Mouse (Mus musculus): ENCODE data around the gene Tnfaip1. TPM values are rescaled to one million over a fixed set of nuclear protein-coding genes. Genes with fewer than 3 reads are reported as not detected.

Tnfaip1 gene
- polyA plus RNA-seq, 1 experiment, result 38.2 TPM

- TF ChIP-seq CTCF (IDR thresholded peaks at IDR 0.05; ENCODE audit: low read depth, low read length), result no peak
- no peak for TF ChIP-seq EP300 (IDR thresholded peaks at IDR 0.05; ENCODE audit: insufficient read depth, low read depth, low read length)
- TF ChIP-seq POLR2A (IDR thresholded peaks at IDR 0.05; ENCODE audit: insufficient read depth, low read length), result no peak
- H3K4me1 ChIP-seq (ENCODE audit: control insufficient read depth, insufficient read depth, low read length), result no peaks in the 10 kb centered on the region
- H3K36me3 ChIP-seq (ENCODE audit: control insufficient read depth, insufficient read depth, low read length, poor library complexity, severe bottlenecking), result no peaks in the 10 kb centered on the region
- H3K27me3 ChIP-seq (ENCODE audit: control insufficient read depth, insufficient read depth, low read length, poor library complexity, severe bottlenecking), result no peaks in the 10 kb centered on the region
- H3K27ac ChIP-seq (ENCODE audit: insufficient read depth, low read length), result no peak overlapping the region
- no peak overlapping the region for H3K9ac ChIP-seq (ENCODE audit: low read depth, poor library complexity, severe bottlenecking)
- H3K9me3 ChIP-seq (replicated peaks; ENCODE audit: control insufficient read depth, insufficient read depth, low read length, poor library complexity, severe bottlenecking), result no peaks in the 10 kb centered on the region
- H3K4me3 ChIP-seq (ENCODE audit: low read depth, low read length), result no peak overlapping the region
Measured at GRCm38 (mm10) chr11:78475289-78475688, 60.8 kb downstream of the Tnfaip1 start.

Other genes with a start within 250 kb of the Tnfaip1 start
- 0.75 and 1.1 TPM in 2 replicates for gene BC030499, start 245.5 kb downstream of the Tnfaip1 start, polyA plus RNA-seq (2011; ENCODE audit: insufficient read depth, insufficient read length, low read depth, missing spikeins)
- 66.9 and 68.8 TPM in 2 replicates for gene Spag5, start 234.8 kb downstream of the Tnfaip1 start, polyA plus RNA-seq (2011; ENCODE audit: insufficient read depth, insufficient read length, low read depth, missing spikeins)
- 32.5 and 55.1 TPM in 2 replicates for gene Aldoc, start 213.4 kb downstream of the Tnfaip1 start, polyA plus RNA-seq (2011; ENCODE audit: insufficient read depth, insufficient read length, low read depth, missing spikeins)
- 24.2 and 29.5 TPM in 2 replicates for gene Pigs, start 207.9 kb downstream of the Tnfaip1 start, polyA plus RNA-seq (2011; ENCODE audit: insufficient read depth, insufficient read length, low read depth, missing spikeins)
- gene Unc119, start 192.8 kb downstream of the Tnfaip1 start, polyA plus RNA-seq (2011; ENCODE audit: insufficient read depth, insufficient read length, low read depth, missing spikeins), result 25.7 and 28.7 TPM in 2 replicates
- not detected in 2 replicates for gene Foxn1, start 149.8 kb downstream of the Tnfaip1 start, polyA plus RNA-seq (2011; ENCODE audit: insufficient read depth, insufficient read length, low read depth, missing spikeins)
- gene Slc13a2, start 114.1 kb downstream of the Tnfaip1 start, polyA plus RNA-seq (2011; ENCODE audit: insufficient read depth, insufficient read length, low read depth, missing spikeins), result not detected in 2 replicates
- gene Slc46a1, start 70.6 kb downstream of the Tnfaip1 start, polyA plus RNA-seq (2011; ENCODE audit: insufficient read depth, insufficient read length, low read depth, missing spikeins), result 6.5 and 9.1 TPM in 2 replicates
- 2.0 and 3.1 TPM in 2 replicates for gene Sarm1, start 38.6 kb downstream of the Tnfaip1 start, polyA plus RNA-seq (2011; ENCODE audit: insufficient read depth, insufficient read length, low read depth, missing spikeins)
- not detected in 2 replicates for gene Vtn, start 37.2 kb downstream of the Tnfaip1 start, polyA plus RNA-seq (2011; ENCODE audit: insufficient read depth, insufficient read length, low read depth, missing spikeins)
- gene Sebox, start 32.9 kb downstream of the Tnfaip1 start, polyA plus RNA-seq (2011; ENCODE audit: insufficient read depth, insufficient read length, low read depth, missing spikeins), result not detected in 2 replicates
- gene Tmem199, start 24.2 kb downstream of the Tnfaip1 start, polyA plus RNA-seq (2011; ENCODE audit: insufficient read depth, insufficient read length, low read depth, missing spikeins), result 41.6 and 41.7 TPM in 2 replicates
- gene Poldip2, start 24.1 kb downstream of the Tnfaip1 start, polyA plus RNA-seq (2011; ENCODE audit: insufficient read depth, insufficient read length, low read depth, missing spikeins), result 72.1 and 75.3 TPM in 2 replicates
- 30.2 and 40.0 TPM in 2 replicates for gene Ift20, start within 50 bp of the Tnfaip1 start, polyA plus RNA-seq (2011; ENCODE audit: insufficient read depth, insufficient read length, low read depth, missing spikeins)
- 89.0 and 90.1 TPM in 2 replicates for gene Tmem97, start 14.4 kb upstream of the Tnfaip1 start, polyA plus RNA-seq (2011; ENCODE audit: insufficient read depth, insufficient read length, low read depth, missing spikeins)
- gene Nlk, start 161.0 kb upstream of the Tnfaip1 start, polyA plus RNA-seq (2011; ENCODE audit: insufficient read depth, insufficient read length, low read depth, missing spikeins), result 39.7 and 47.6 TPM in 2 replicates
- gene Ccnq, start 215.4 kb upstream of the Tnfaip1 start, polyA plus RNA-seq (2011; ENCODE audit: insufficient read depth, insufficient read length, low read depth, missing spikeins), result 16.1 and 18.3 TPM in 2 replicates

Measured in ES-Bruce4 (cell line).